Mouse (Mus musculus): Measurements from ENCODE around the gene Gm16223. TPM values are rescaled to one million over a fixed set of nuclear protein-coding genes. Genes with fewer than 3 reads are reported as not detected.

Gene Gm16223
- polyA plus RNA-seq, 1 experiment from 2014 or later, result not detected

DNA sequence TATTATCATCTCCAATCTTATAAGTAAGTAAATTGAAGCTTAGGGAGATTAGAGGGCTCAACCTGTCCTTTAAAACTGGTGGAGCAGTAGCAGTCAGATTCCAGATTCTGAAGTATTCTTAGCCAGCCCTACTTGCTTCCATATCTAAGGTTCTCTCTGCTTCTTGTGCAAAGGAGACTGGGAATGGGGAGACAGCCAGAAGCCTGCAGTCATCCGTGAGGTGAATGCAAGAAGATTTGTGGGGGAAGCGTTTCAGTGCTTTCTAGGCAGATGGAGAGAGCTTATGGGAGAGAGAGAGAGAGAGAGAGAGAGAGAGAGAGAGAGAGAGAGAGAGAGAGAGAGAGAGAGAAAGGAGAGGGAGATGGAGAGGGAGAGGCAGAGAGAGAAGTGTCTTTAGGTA, 160.9 kb downstream of the Gm16223 start:
- Histone ChIP-seq H3K36me3 (no peaks in the 10 kb centered on the region), H3K9me3 (no peaks in the 10 kb centered on the region), H3K27me3 (no peaks in the 10 kb centered on the region), H3K4me1 (no peaks in the 10 kb centered on the region), H3K9ac (no peak overlapping the region), H3K4me3 (no peak overlapping the region), H3K4me2 (no peak overlapping the region), H3K27ac (no peak overlapping the region)
- 59% methylated on average over 2 of the region's 2 CpGs for WGBS
- no peak for ATAC-seq (ENCODE audit: insufficient number of reproducible peaks, insufficient read depth, low FRiP score, low TSS enrichment, low read depth)

DNA sequence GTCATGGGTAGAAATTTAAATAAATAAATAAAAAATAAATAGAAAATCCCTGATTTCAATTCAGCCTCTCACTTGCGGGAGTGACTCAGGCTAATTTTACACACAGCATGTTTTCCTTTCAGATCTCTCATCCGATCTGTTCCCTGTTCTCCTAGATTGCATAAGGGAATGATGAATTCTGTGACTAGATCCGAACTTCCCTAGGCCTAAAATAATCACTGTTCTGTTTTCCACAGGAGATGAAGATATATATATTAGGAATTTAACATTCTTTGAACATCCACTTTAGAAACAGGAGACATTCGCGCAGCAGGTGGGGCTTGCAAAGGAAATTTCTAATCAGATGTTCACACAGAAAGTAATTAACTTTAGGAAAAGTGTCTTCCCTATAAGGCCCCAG, 171.5 kb downstream of the Gm16223 start:
- WGBS, result 76% methylated on average over 5 of the region's 5 CpGs
- no peak overlapping the region for H3K9ac ChIP-seq
- no peaks in the 10 kb centered on the region for H3K27me3 ChIP-seq
- no peaks in the 10 kb centered on the region for H3K9me3 ChIP-seq
- H3K4me2 ChIP-seq, result no peak overlapping the region
- no peak overlapping the region for H3K27ac ChIP-seq
- no peaks in the 10 kb centered on the region for H3K4me1 ChIP-seq
- ATAC-seq (ENCODE audit: insufficient number of reproducible peaks, insufficient read depth, low FRiP score, low TSS enrichment, low read depth), result no peak
- H3K36me3 ChIP-seq, result no peaks in the 10 kb centered on the region
- H3K4me3 ChIP-seq, result no peak overlapping the region

DNA sequence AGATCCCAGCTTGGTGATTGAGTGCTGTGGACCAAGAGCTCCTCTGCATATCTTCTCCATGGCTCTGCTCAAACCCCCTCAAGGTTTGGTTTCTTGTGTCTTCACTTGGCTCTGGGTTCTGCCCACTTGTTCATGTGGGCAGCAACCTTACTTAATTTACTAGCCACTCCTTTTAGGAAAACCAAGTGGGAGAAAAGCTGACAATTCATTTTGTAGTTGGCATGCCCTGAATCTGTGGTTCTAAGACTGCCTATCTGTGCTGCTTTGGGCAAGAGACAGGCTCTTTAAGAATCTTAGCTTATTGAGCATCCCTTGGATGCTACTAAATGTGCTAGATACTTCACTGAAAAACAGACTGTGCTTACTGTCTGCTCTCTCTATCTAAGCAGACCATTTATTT, 172.0 kb downstream of the Gm16223 start:
- H3K27ac ChIP-seq, result no peak overlapping the region
- no peak overlapping the region for H3K4me3 ChIP-seq
- H3K4me1 ChIP-seq, result no peaks in the 10 kb centered on the region
- H3K9ac ChIP-seq, result no peak overlapping the region
- no peak for ATAC-seq (ENCODE audit: insufficient number of reproducible peaks, insufficient read depth, low FRiP score, low TSS enrichment, low read depth)
- H3K27me3 ChIP-seq, result no peaks in the 10 kb centered on the region
- no peaks in the 10 kb centered on the region for H3K9me3 ChIP-seq
- no peak overlapping the region for H3K4me2 ChIP-seq
- no peaks in the 10 kb centered on the region for H3K36me3 ChIP-seq

DNA sequence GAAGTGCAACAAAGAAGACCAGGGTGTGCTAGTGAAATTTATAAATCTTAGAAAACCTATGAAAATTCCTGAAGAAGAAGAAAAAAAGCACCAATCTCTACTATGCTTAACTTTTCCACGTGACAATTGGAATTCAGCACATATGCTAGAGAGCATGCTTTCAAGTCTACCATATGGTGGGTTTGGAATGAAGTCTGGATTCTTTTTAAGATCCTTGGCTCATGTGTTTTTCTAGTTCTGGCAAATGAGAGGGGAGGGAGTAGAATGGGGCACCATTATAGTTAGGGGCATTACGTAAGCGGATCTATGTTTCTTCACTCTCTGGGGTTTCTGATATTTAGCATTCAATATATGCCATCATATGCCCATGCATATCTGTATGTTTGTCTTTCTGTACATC, 182.6 kb downstream of the Gm16223 start:
- 69% methylated on average over 3 of the region's 3 CpGs for WGBS
- Histone ChIP-seq H3K36me3 (no peaks in the 10 kb centered on the region), H3K4me2 (no peak overlapping the region), H3K27me3 (no peaks in the 10 kb centered on the region), H3K9me3 (no peaks in the 10 kb centered on the region), H3K4me1 (no peaks in the 10 kb centered on the region), H3K4me3 (no peak overlapping the region), H3K9ac (no peak overlapping the region), H3K27ac (no peak overlapping the region)
- no peak for ATAC-seq (ENCODE audit: insufficient number of reproducible peaks, insufficient read depth, low FRiP score, low TSS enrichment, low read depth)

Other genes starting within 250 kb of the Gm16223 start
- 28.5 and 30.0 TPM in 2 replicates for gene Bod1l, start 223.6 kb upstream of the Gm16223 start, polyA plus RNA-seq (2015; fragmentation: Nextera tagmentation; extraction: Ambion mirVana)

Data from embryonic facial prominence, embryonic 13.5 days (tissue).